Mouse (Mus musculus): ENCODE measurements around the gene Cyp4f16. TPM values are rescaled to one million over a fixed set of nuclear protein-coding genes. Genes with fewer than 3 reads are reported as not detected.

Cyp4f16 gene
- polyA plus RNA-seq, 1 experiment from 2014 or later: 6.1 TPM

- ATAC-seq (replicated peaks; ENCODE audit: low FRiP score) (no peak), DNase-seq (ENCODE audit: low spot score) (no peak)
- Histone ChIP-seq H3K27ac (ENCODE audit: low read depth, low read length) (no peak overlapping the region), H3K9ac (ENCODE audit: low read depth, low read length) (no peak overlapping the region), H3K4me2 (no peak overlapping the region), H3K4me3 (ENCODE audit: low read depth, low read length) (no peak overlapping the region), H3K27me3 (replicated peaks; ENCODE audit: control insufficient read depth, insufficient read depth, low read length) (no peaks in the 10 kb centered on the region), H3K9me3 (ENCODE audit: control insufficient read depth, low read length) (0 out of 2 replicates have a peak, but pooled peaks cover 2% of the 10 kb centered on the region), H3K36me3 (ENCODE audit: control insufficient read depth, insufficient read depth, low read length) (no peaks in the 10 kb centered on the region), H3K4me1 (replicated peaks; ENCODE audit: control insufficient read depth, insufficient read depth, low read length) (no peaks in the 10 kb centered on the region)
- WGBS: 59% methylated on average over 7 of the region's 7 CpGs
Measured at GRCm38 (mm10) chr17:32577496-32578186, 41.3 kb downstream of the Cyp4f16 start.

GRCm38 (mm10) chr17:32596494-32596893 lies 60.1 kb downstream of the Cyp4f16 start:
- no peaks in the 10 kb centered on the region for H3K4me1 ChIP-seq (replicated peaks; ENCODE audit: control insufficient read depth, insufficient read depth, low read length)
- 88% methylated on average over 18 of the region's 18 CpGs for WGBS
- H3K4me3 ChIP-seq (ENCODE audit: low read depth, low read length): no peak overlapping the region
- no peak overlapping the region for H3K27ac ChIP-seq (ENCODE audit: low read depth, low read length)
- no peaks in the 10 kb centered on the region for H3K36me3 ChIP-seq (ENCODE audit: control insufficient read depth, insufficient read depth, low read length)
- no peak overlapping the region for H3K9ac ChIP-seq (ENCODE audit: low read depth, low read length)
- no peak overlapping the region for H3K4me2 ChIP-seq
- no peaks in the 10 kb centered on the region for H3K9me3 ChIP-seq (ENCODE audit: control insufficient read depth, low read length)
- ATAC-seq (replicated peaks; ENCODE audit: low FRiP score) (no peak), DNase-seq (ENCODE audit: low spot score) (no peak)
- no peaks in the 10 kb centered on the region for H3K27me3 ChIP-seq (replicated peaks; ENCODE audit: control insufficient read depth, insufficient read depth, low read length)

Other genes with a start within 250 kb of the Cyp4f16 start
- 54.9 and 60.9 TPM in 2 replicates for gene Akap8, start 215.3 kb upstream of the Cyp4f16 start, polyA plus RNA-seq (2014; fragmentation: Nextera tagmentation; extraction: Ambion mirVana)
- gene Akap8l, start 186.0 kb upstream of the Cyp4f16 start, polyA plus RNA-seq (2014; fragmentation: Nextera tagmentation; extraction: Ambion mirVana): 61.4 and 74.3 TPM in 2 replicates
- 25.7 and 26.4 TPM in 2 replicates for gene Wiz, start 147.1 kb upstream of the Cyp4f16 start, polyA plus RNA-seq (2014; fragmentation: Nextera tagmentation; extraction: Ambion mirVana)
- gene Rasal3, start 133.0 kb upstream of the Cyp4f16 start, polyA plus RNA-seq (2014; fragmentation: Nextera tagmentation; extraction: Ambion mirVana): 7.5 and 8.7 TPM in 2 replicates
- 1.8 and 2.2 TPM in 2 replicates for gene Pglyrp2, start 112.4 kb upstream of the Cyp4f16 start, polyA plus RNA-seq (2014; fragmentation: Nextera tagmentation; extraction: Ambion mirVana)
- gene Cyp4f39, start 83.8 kb upstream of the Cyp4f16 start, polyA plus RNA-seq (2014; fragmentation: Nextera tagmentation; extraction: Ambion mirVana): 0.15 and 0.27 TPM in 2 replicates
- gene Cyp4f17, start 30.5 kb upstream of the Cyp4f16 start, polyA plus RNA-seq (2014; fragmentation: Nextera tagmentation; extraction: Ambion mirVana): 1.5 and 2.2 TPM in 2 replicates
- not detected in 2 replicates for gene Cyp4f37, start 84.8 kb downstream of the Cyp4f16 start, polyA plus RNA-seq (2014; fragmentation: Nextera tagmentation; extraction: Ambion mirVana)
- gene Cyp4f40, start 122.3 kb downstream of the Cyp4f16 start, polyA plus RNA-seq (2014; fragmentation: Nextera tagmentation; extraction: Ambion mirVana): not detected in 2 replicates
- 3.2 and 4.2 TPM in 2 replicates for gene Cyp4f15, start 149.1 kb downstream of the Cyp4f16 start, polyA plus RNA-seq (2014; fragmentation: Nextera tagmentation; extraction: Ambion mirVana)

Measured in liver, embryonic 11.5 days (tissue).